Mouse (Mus musculus) MEL (cell line): Measurements from ENCODE around the gene Zdhhc7.

ENCODE experiments used
- MAX ChIP-seq: IDR thresholded peaks from 2 replicates; pipeline ENCODE4 v1.6.1; 2011; ENCODE audit warnings: low read length, improper control_type of control experiment
- POLR2AphosphoS2 ChIP-seq: IDR thresholded peaks from 2 replicates; pipeline ENCODE4 v1.6.1; 2011; ENCODE audit warnings: low read length, improper control_type of control experiment
- TCF12 ChIP-seq: IDR thresholded peaks from 2 replicates; pipeline ENCODE4 v1.6.1; 2014; ENCODE audit warnings: low read depth, mild to moderate bottlenecking, inconsistent platforms, low read length, improper control_type of control experiment, moderate library complexity

- no peak for TF ChIP-seq MAX
- TF ChIP-seq POLR2AphosphoS2, result no peak
- no peak for TF ChIP-seq TCF12
Measured at GRCm38 (mm10) chr8:120066226-120066625, 35.1 kb downstream of the Zdhhc7 start.
